Mouse (Mus musculus) olfactory bulb, adult 2 months (tissue): ENCODE measurements at regions not wholly inside any gene's neighbourhood (a gene's known extent, or its start where the extent isn't known, plus 50 kb on each side); places are given as distances from the start of the nearest gene placed in this dataset.
"Not testable (repeated sequence)": the region's sequence is repeated elsewhere in the genome, so short reads cannot be mapped to it uniquely, and the experiment has no call there.

Experiments used
- H3K27ac ChIP-seq: fragments of 200-500 bp; 2 replicates; pipeline ENCODE4 v1.5.1; 2012; ENCODE audit warnings: low read depth, low read length; ENCODE audit not compliant: insufficient read depth
- H3K4me1 ChIP-seq: fragments of 200-500 bp; 2 replicates; pipeline ENCODE4 v1.6.1; 2012; ENCODE audit warnings: low read length; ENCODE audit not compliant: control insufficient read depth, insufficient read depth
- H3K4me3 ChIP-seq: fragments of 200-500 bp; 2 replicates; pipeline ENCODE4 v1.5.1; 2012; ENCODE audit warnings: mild to moderate bottlenecking, low read depth, low read length, moderate library complexity; ENCODE audit not compliant: insufficient read depth
- CTCF ChIP-seq: fragments of 200-500 bp; IDR thresholded peaks from 2 replicates; pipeline ENCODE4 v1.5.1; 2012; ENCODE audit warnings: low read depth, mild to moderate bottlenecking, low read length, moderate library complexity; ENCODE audit not compliant: insufficient read depth
- POLR2A ChIP-seq: fragments of 200-500 bp; IDR thresholded peaks from 2 replicates; pipeline ENCODE4 v1.6.1; 2012; ENCODE audit warnings: mild to moderate bottlenecking, low read depth, low read length, moderate library complexity; ENCODE audit not compliant: insufficient read depth
- WGBS: fragments of 180-500 bp; shearing (Covaris S2); methylation state at CpG from one replicate; pipeline ENCODE4 v1.1.7; 2018; 5-methylcytosine and 5-hydroxymethylcytosine counted together

- Histone ChIP-seq H3K4me1 (no peaks in the 10 kb centered on the region), H3K4me3 (no peak overlapping the region), H3K27ac (no peak overlapping the region)
- TF ChIP-seq POLR2A (no peak), CTCF (no peak)
- WGBS: 65% methylated on average over 3 of the region's 3 CpGs
Measured at GRCm38 (mm10) chr2:53460265-53460664, 268.7 kb downstream of the Arl6ip6 start.

GRCm38 (mm10) chr2:53474455-53474854 is 282.9 kb downstream of the Arl6ip6 start:
- WGBS: 90% methylated on average over 4 of the region's 4 CpGs
- H3K27ac ChIP-seq: no peak overlapping the region
- no peaks in the 10 kb centered on the region for H3K4me1 ChIP-seq
- TF ChIP-seq POLR2A (no peak), CTCF (no peak)
- H3K4me3 ChIP-seq: no peak overlapping the region

- WGBS: 88% methylated on average over 4 of the region's 4 CpGs
- not testable (repeated sequence) for H3K4me1 ChIP-seq, H3K27ac ChIP-seq, H3K4me3 ChIP-seq
Measured at GRCm38 (mm10) chr2:53479051-53479450, 287.5 kb downstream of the Arl6ip6 start.

- Histone ChIP-seq H3K4me3 (no peak overlapping the region), H3K4me1 (no peaks in the 10 kb centered on the region), H3K27ac (no peak overlapping the region)
- no peak for TF ChIP-seq POLR2A
- no peak for TF ChIP-seq CTCF
- 71% methylated on average over 1 of the region's 1 CpGs for WGBS
Measured at GRCm38 (mm10) chr2:53488301-53488700, 296.8 kb downstream of the Arl6ip6 start.

- H3K27ac ChIP-seq: no peak overlapping the region
- 60% methylated on average over 4 of the region's 4 CpGs for WGBS
- H3K4me3 ChIP-seq: no peak overlapping the region
- H3K4me1 ChIP-seq: no peaks in the 10 kb centered on the region
- TF ChIP-seq POLR2A: no peak
- no peak for TF ChIP-seq CTCF
Measured at GRCm38 (mm10) chr2:53490805-53491585, 299.5 kb downstream of the Arl6ip6 start.

GRCm38 (mm10) chr2:53492788-53493187 is 301.3 kb downstream of the Arl6ip6 start:
- Histone ChIP-seq H3K4me3 (no peak overlapping the region), H3K4me1 (no peaks in the 10 kb centered on the region), H3K27ac (no peak overlapping the region)
- TF ChIP-seq POLR2A: no peak
- WGBS: 90% methylated on average over 2 of the region's 2 CpGs

- whole genome bisulfite sequencing: 16% methylated on average over 14 of the region's 14 CpGs
- TF ChIP-seq POLR2A (no peak), CTCF (no peak)
- H3K4me3 ChIP-seq: peak overlapping the region; percentile 10; the same call in 1 of the 2 replicates
- peaks cover 3% of the 10 kb centered on the region for H3K4me1 ChIP-seq
- no peak overlapping the region for H3K27ac ChIP-seq
Measured at GRCm38 (mm10) chr2:53501657-53502274, 310.2 kb downstream of the Arl6ip6 start.

- no peak overlapping the region for H3K27ac ChIP-seq
Measured at GRCm38 (mm10) chr2:53502275-53502667, 310.7 kb downstream of the Arl6ip6 start.

GRCm38 (mm10) chr2:53542097-53542496 is 350.6 kb downstream of the Arl6ip6 start:
- H3K4me3 ChIP-seq: no peak overlapping the region
- H3K4me1 ChIP-seq: no peaks in the 10 kb centered on the region
- 97% methylated on average over 2 of the region's 2 CpGs for WGBS
- TF ChIP-seq POLR2A: no peak
- TF ChIP-seq CTCF: no peak
- no peak overlapping the region for H3K27ac ChIP-seq

More at GRCm38 (mm10) chr2:53502275-53502667, 310.7 kb downstream of the Arl6ip6 start:
- Histone ChIP-seq H3K4me3 (no peak overlapping the region), H3K4me1 (peaks cover 3% of the 10 kb centered on the region)
- no peak for TF ChIP-seq POLR2A
- TF ChIP-seq CTCF: no peak
- WGBS: 47% methylated on average over 4 of the region's 4 CpGs
